In genomic region chr7:130246483-130246882, GRCm38 (mm10) we compare ENCODE assay signal across 19 mouse cellular contexts.
DNase-seq lines count a peak whose midpoint lies in the region; ATAC-seq lines count a peak whose summit lies in the region.
"Had no signal": no experiment of that assay in that cellular context is flagged by ENCODE, and none has a peak within 500 bp of the region (broad histone marks: within the 10 kb centered on the region; RNA-seq: fewer than 3 reads in every experiment).

No protein-coding gene starts in this region.

- WGBS in limb, embryonic 15.5 days, result 44% methylated on average over 7 of the region's 7 CpGs
- WGBS in limb, embryonic 10.5 days, result 91% methylated on average over 7 of the region's 7 CpGs
- WGBS in intestine, embryonic 16.5 days, result 41% methylated on average over 7 of the region's 7 CpGs
- WGBS in heart, embryonic 10.5 days, result 80% methylated on average over 7 of the region's 7 CpGs

- DNase-seq in limb, embryonic 10.5 days (ENCODE audit: low spot score), result no peak
- peak; percentile 70 for DNase-seq in lung, postnatal 10 days
- DNase-seq in spleen, adult 18-20 months, result no peak
- DNase-seq in heart, embryonic 10.5 days (ENCODE audit: low spot score), result no peak
- no peak for DNase-seq in kidney, postnatal 14 days
- DNase-seq: cerebellum, adult 11 months; cerebellum, postnatal 36 days; gastrocnemius, adult 2 months; heart, adult 2 months; kidney, adult 8-10 months; retina, postnatal 1 day; thymus, postnatal 36 days had no signal

- H3K36me3 ChIP-seq in limb, embryonic 15.5 days, result peaks cover 4% of the 10 kb centered on the region; the same call in 1 of the 2 replicates
- H3K36me3 ChIP-seq in limb, embryonic 10.5 days, result no peaks in the 10 kb centered on the region
- H3K36me3 ChIP-seq in intestine, embryonic 16.5 days (ENCODE audit: control insufficient read depth, insufficient read depth, low read length), result no peaks in the 10 kb centered on the region
- no peaks in the 10 kb centered on the region for H3K36me3 ChIP-seq in heart, embryonic 10.5 days
- H3K36me3 ChIP-seq: midbrain, embryonic 13.5 days had no signal

- H3K27me3 ChIP-seq in limb, embryonic 15.5 days, result no peaks in the 10 kb centered on the region
- no peaks in the 10 kb centered on the region for H3K27me3 ChIP-seq in limb, embryonic 10.5 days (ENCODE audit: low read depth, poor library complexity, severe bottlenecking)
- no peaks in the 10 kb centered on the region for H3K27me3 ChIP-seq in intestine, embryonic 16.5 days (replicated peaks; ENCODE audit: control insufficient read depth, insufficient read depth, low read length)
- no peaks in the 10 kb centered on the region for H3K27me3 ChIP-seq in heart, embryonic 10.5 days (ENCODE audit: insufficient read depth, poor library complexity, severe bottlenecking)

- no peak for ATAC-seq in limb, embryonic 15.5 days (ENCODE audit: insufficient number of reproducible peaks, low FRiP score, low TSS enrichment, low read depth)
- ATAC-seq in intestine, embryonic 16.5 days, result peak; percentile 92
- ATAC-seq: forebrain, embryonic 14.5 days; midbrain, embryonic 13.5 days had no signal

- peak overlapping the region; percentile 0; the same call in 1 of the 2 replicates for H3K27ac ChIP-seq in limb, embryonic 15.5 days
- no peak overlapping the region for H3K27ac ChIP-seq in limb, embryonic 10.5 days
- peak overlapping the region; percentile 67 for H3K27ac ChIP-seq in intestine, embryonic 16.5 days (ENCODE audit: low read length)
- H3K27ac ChIP-seq in heart, embryonic 10.5 days, result no peak overlapping the region; the same call in 1 of the 2 replicates
- H3K27ac ChIP-seq: gastrocnemius, adult 2 months; heart, adult 2 months; hindbrain, embryonic 14.5 days; macrophage; midbrain, embryonic 13.5 days had no signal

- no peak overlapping the region for H3K4me3 ChIP-seq in limb, embryonic 15.5 days
- H3K4me3 ChIP-seq in limb, embryonic 10.5 days, result no peak overlapping the region
- peak overlapping the region; percentile 5; the same call in 1 of the 2 replicates for H3K4me3 ChIP-seq in intestine, embryonic 16.5 days (ENCODE audit: low read length)
- H3K4me3 ChIP-seq in heart, embryonic 10.5 days, result no peak overlapping the region
- H3K4me3 ChIP-seq: gastrocnemius, adult 2 months; heart, adult 2 months; midbrain, embryonic 13.5 days; myocyte had no signal

- H3K9ac ChIP-seq in limb, embryonic 15.5 days, result no peak overlapping the region
- H3K9ac ChIP-seq in intestine, embryonic 16.5 days (ENCODE audit: low read depth, low read length), result peak overlapping the region; percentile 46
- H3K9ac ChIP-seq: hindbrain, embryonic 14.5 days; midbrain, embryonic 13.5 days had no signal

- H3K4me1 ChIP-seq in limb, embryonic 15.5 days, result peaks cover 82% of the 10 kb centered on the region
- H3K4me1 ChIP-seq in limb, embryonic 10.5 days, result peaks cover 33% of the 10 kb centered on the region
- peaks cover 65% of the 10 kb centered on the region for H3K4me1 ChIP-seq in intestine, embryonic 16.5 days (ENCODE audit: control insufficient read depth, insufficient read depth, low read length)
- H3K4me1 ChIP-seq in heart, embryonic 10.5 days, result peaks cover 46% of the 10 kb centered on the region

- no peaks in the 10 kb centered on the region for H3K9me3 ChIP-seq in limb, embryonic 15.5 days
- no peaks in the 10 kb centered on the region for H3K9me3 ChIP-seq in limb, embryonic 10.5 days (replicated peaks)
- no peaks in the 10 kb centered on the region for H3K9me3 ChIP-seq in intestine, embryonic 16.5 days (ENCODE audit: control insufficient read depth, low read length)
- no peaks in the 10 kb centered on the region for H3K9me3 ChIP-seq in heart, embryonic 10.5 days
- H3K9me3 ChIP-seq: midbrain, embryonic 13.5 days had no signal

- no peak overlapping the region for H3K4me2 ChIP-seq in limb, embryonic 15.5 days
- peak overlapping the region; percentile 37; the same call in 1 of the 2 replicates for H3K4me2 ChIP-seq in intestine, embryonic 16.5 days (ENCODE audit: low read depth, low read length)
- H3K4me2 ChIP-seq: hindbrain, embryonic 14.5 days; midbrain, embryonic 13.5 days had no signal

Comparison
In these comparisons a context has a peak if more than half of its experiments do, and no peak if none do; other contexts are left out.
1. H3K27ac ChIP-seq: peak in limb, embryonic 15.5 days (single experiment) and intestine, embryonic 16.5 days (single experiment); none in limb, embryonic 10.5 days (single experiment) and heart, embryonic 10.5 days (single experiment).